Mouse (Mus musculus): ENCODE data around the gene Shisal1. TPM values are rescaled to one million over a fixed set of nuclear protein-coding genes. Genes with fewer than 3 reads are reported as not detected.

The Shisal1 gene
- polyA plus RNA-seq (2014; fragmentation: Illumina TruSeq; extraction: RNeasy Lipid Tissue Mini Kit (QIAGEN cat#74804); ENCODE audit: low read depth, low replicate concordance), result 0.28 TPM

GRCm38 (mm10) chr15:84446997-84447396, at the start of gene Shisal1:
Gene Shisal1, minus strand, starts transcription at chr15:84447097.

Other genes starting within 250 kb of the Shisal1 start
- gene Parvb, start 215.1 kb downstream of the Shisal1 start, polyA plus RNA-seq (2014; fragmentation: Illumina TruSeq; extraction: RNeasy Lipid Tissue Mini Kit (QIAGEN cat#74804); ENCODE audit: low read depth, low replicate concordance), result 1.4 TPM
- not detected for gene Parvg, start 123.1 kb downstream of the Shisal1 start, polyA plus RNA-seq (2014; fragmentation: Illumina TruSeq; extraction: RNeasy Lipid Tissue Mini Kit (QIAGEN cat#74804); ENCODE audit: low read depth, low replicate concordance)
- gene Rtl6, start 110.7 kb upstream of the Shisal1 start, polyA plus RNA-seq (2014; fragmentation: Illumina TruSeq; extraction: RNeasy Lipid Tissue Mini Kit (QIAGEN cat#74804); ENCODE audit: low read depth, low replicate concordance), result 1.3 TPM
- gene Prr5, start 222.5 kb upstream of the Shisal1 start, polyA plus RNA-seq (2014; fragmentation: Illumina TruSeq; extraction: RNeasy Lipid Tissue Mini Kit (QIAGEN cat#74804); ENCODE audit: low read depth, low replicate concordance), result 1.1 TPM